Mouse (Mus musculus): ENCODE measurements at regions not wholly inside any gene's neighbourhood (a gene's known extent, or its start where the extent isn't known, plus 50 kb on each side); places are given as distances from the start of the nearest gene placed in this dataset.
"Not testable (repeated sequence)": the region's sequence is repeated elsewhere in the genome, so short reads cannot be mapped to it uniquely, and the experiment has no call there.

- DNase-seq: no peak
- Histone ChIP-seq H3K4me3 (ENCODE audit: insufficient read depth, low read depth, low read length) (no peak overlapping the region), H3K27me3 (replicated peaks; ENCODE audit: control insufficient read depth, insufficient read depth, low read length) (no peaks in the 10 kb centered on the region), H3K36me3 (ENCODE audit: control insufficient read depth, insufficient read depth, low read length) (no peaks in the 10 kb centered on the region), H3K27ac (ENCODE audit: insufficient read depth, low read depth, low read length) (no peak overlapping the region), H3K4me1 (ENCODE audit: control insufficient read depth, insufficient read depth, low read length) (no peaks in the 10 kb centered on the region)
- TF ChIP-seq CTCF (conservative IDR thresholded peaks at IDR 0.05; ENCODE audit: insufficient read depth, insufficient read length, low read depth, low read length): no peak
- TF ChIP-seq POLR2A (IDR thresholded peaks at IDR 0.05; ENCODE audit: low read depth, low read length): no peak
- WGBS: 81% methylated on average over 7 of the region's 7 CpGs
These were observed 207.5 kb upstream of the Kcnj3 start for GRCm38 (mm10) chr2:55228131-55228797.

- Histone ChIP-seq H3K36me3 (ENCODE audit: control insufficient read depth, insufficient read depth, low read length) (no peaks in the 10 kb centered on the region), H3K27me3 (replicated peaks; ENCODE audit: control insufficient read depth, insufficient read depth, low read length) (no peaks in the 10 kb centered on the region), H3K4me3 (ENCODE audit: insufficient read depth, low read depth, low read length) (no peak overlapping the region), H3K4me1 (ENCODE audit: control insufficient read depth, insufficient read depth, low read length) (no peaks in the 10 kb centered on the region), H3K27ac (ENCODE audit: insufficient read depth, low read depth, low read length) (no peak overlapping the region)
- 88% methylated on average over 2 of the region's 2 CpGs for WGBS
- DNase-seq: no peak
- no peak for TF ChIP-seq CTCF (conservative IDR thresholded peaks at IDR 0.05; ENCODE audit: insufficient read depth, insufficient read length, low read depth, low read length)
- no peak for TF ChIP-seq POLR2A (IDR thresholded peaks at IDR 0.05; ENCODE audit: low read depth, low read length)
These were observed 203.9 kb upstream of the Kcnj3 start for GRCm38 (mm10) chr2:55231841-55232240.

- H3K27me3 ChIP-seq (replicated peaks; ENCODE audit: control insufficient read depth, insufficient read depth, low read length): no peaks in the 10 kb centered on the region
- no peak for DNase-seq
- no peak overlapping the region for H3K4me3 ChIP-seq (ENCODE audit: insufficient read depth, low read depth, low read length)
- no peak overlapping the region for H3K27ac ChIP-seq (ENCODE audit: insufficient read depth, low read depth, low read length)
- TF ChIP-seq POLR2A (IDR thresholded peaks at IDR 0.05; ENCODE audit: low read depth, low read length) (no peak), CTCF (conservative IDR thresholded peaks at IDR 0.05; ENCODE audit: insufficient read depth, insufficient read length, low read depth, low read length) (no peak)
- H3K4me1 ChIP-seq (ENCODE audit: control insufficient read depth, insufficient read depth, low read length): no peaks in the 10 kb centered on the region
- H3K36me3 ChIP-seq (ENCODE audit: control insufficient read depth, insufficient read depth, low read length): no peaks in the 10 kb centered on the region
These were observed 182.6 kb upstream of the Kcnj3 start for GRCm38 (mm10) chr2:55253134-55253533.

- no peak overlapping the region for H3K27ac ChIP-seq (ENCODE audit: insufficient read depth, low read depth, low read length)
- H3K4me3 ChIP-seq (ENCODE audit: insufficient read depth, low read depth, low read length): no peak overlapping the region
- no peak for DNase-seq
- no peak for TF ChIP-seq CTCF (conservative IDR thresholded peaks at IDR 0.05; ENCODE audit: insufficient read depth, insufficient read length, low read depth, low read length)
- no peak for TF ChIP-seq POLR2A (IDR thresholded peaks at IDR 0.05; ENCODE audit: low read depth, low read length)
- WGBS: 68% methylated on average over 1 of the region's 1 CpGs
- no peaks in the 10 kb centered on the region for H3K4me1 ChIP-seq (ENCODE audit: control insufficient read depth, insufficient read depth, low read length)
- H3K27me3 ChIP-seq (replicated peaks; ENCODE audit: control insufficient read depth, insufficient read depth, low read length): no peaks in the 10 kb centered on the region
- H3K36me3 ChIP-seq (ENCODE audit: control insufficient read depth, insufficient read depth, low read length): no peaks in the 10 kb centered on the region
These were observed 173.0 kb upstream of the Kcnj3 start for GRCm38 (mm10) chr2:55262721-55263278.

GRCm38 (mm10) chr2:55263847-55264449 is 171.8 kb upstream of the Kcnj3 start:
- DNase-seq: no peak
- TF ChIP-seq POLR2A (IDR thresholded peaks at IDR 0.05; ENCODE audit: low read depth, low read length) (no peak), CTCF (conservative IDR thresholded peaks at IDR 0.05; ENCODE audit: insufficient read depth, insufficient read length, low read depth, low read length) (no peak)
- Histone ChIP-seq H3K4me3 (ENCODE audit: insufficient read depth, low read depth, low read length) (no peak overlapping the region), H3K27ac (ENCODE audit: insufficient read depth, low read depth, low read length) (no peak overlapping the region), H3K27me3 (replicated peaks; ENCODE audit: control insufficient read depth, insufficient read depth, low read length) (no peaks in the 10 kb centered on the region), H3K36me3 (ENCODE audit: control insufficient read depth, insufficient read depth, low read length) (no peaks in the 10 kb centered on the region), H3K4me1 (ENCODE audit: control insufficient read depth, insufficient read depth, low read length) (no peaks in the 10 kb centered on the region)
- WGBS: 22% methylated on average over 2 of the region's 2 CpGs

- DNase-seq: peak; percentile 13
- H3K4me1 ChIP-seq (ENCODE audit: control insufficient read depth, insufficient read depth, low read length): no peaks in the 10 kb centered on the region
- H3K27ac ChIP-seq (ENCODE audit: insufficient read depth, low read depth, low read length): no peak overlapping the region
- no peak overlapping the region for H3K4me3 ChIP-seq (ENCODE audit: insufficient read depth, low read depth, low read length)
- no peaks in the 10 kb centered on the region for H3K36me3 ChIP-seq (ENCODE audit: control insufficient read depth, insufficient read depth, low read length)
- peak; percentile 59 for TF ChIP-seq CTCF (conservative IDR thresholded peaks at IDR 0.05; ENCODE audit: insufficient read depth, insufficient read length, low read depth, low read length)
- TF ChIP-seq POLR2A (IDR thresholded peaks at IDR 0.05; ENCODE audit: low read depth, low read length): no peak
- H3K27me3 ChIP-seq (replicated peaks; ENCODE audit: control insufficient read depth, insufficient read depth, low read length): no peaks in the 10 kb centered on the region
These were observed 129.4 kb upstream of the Kcnj3 start for GRCm38 (mm10) chr2:55306387-55306786.

GRCm38 (mm10) chr2:55315627-55316026 is 120.1 kb upstream of the Kcnj3 start:
- Histone ChIP-seq H3K4me3 (ENCODE audit: insufficient read depth, low read depth, low read length) (no peak overlapping the region), H3K4me1 (ENCODE audit: control insufficient read depth, insufficient read depth, low read length) (no peaks in the 10 kb centered on the region), H3K27me3 (replicated peaks; ENCODE audit: control insufficient read depth, insufficient read depth, low read length) (no peaks in the 10 kb centered on the region), H3K27ac (ENCODE audit: insufficient read depth, low read depth, low read length) (no peak overlapping the region), H3K36me3 (ENCODE audit: control insufficient read depth, insufficient read depth, low read length) (no peaks in the 10 kb centered on the region)
- TF ChIP-seq CTCF (conservative IDR thresholded peaks at IDR 0.05; ENCODE audit: insufficient read depth, insufficient read length, low read depth, low read length): no peak
- no peak for TF ChIP-seq POLR2A (IDR thresholded peaks at IDR 0.05; ENCODE audit: low read depth, low read length)
- DNase-seq: no peak
- WGBS: 84% methylated on average over 3 of the region's 3 CpGs

GRCm38 (mm10) chr2:55354061-55354460 is 81.7 kb upstream of the Kcnj3 start:
- not testable (repeated sequence) for H3K36me3 ChIP-seq (ENCODE audit: control insufficient read depth, insufficient read depth, low read length); H3K4me1 ChIP-seq (ENCODE audit: control insufficient read depth, insufficient read depth, low read length); H3K27me3 ChIP-seq (replicated peaks; ENCODE audit: control insufficient read depth, insufficient read depth, low read length); DNase-seq; H3K27ac ChIP-seq (ENCODE audit: insufficient read depth, low read depth, low read length); H3K4me3 ChIP-seq (ENCODE audit: insufficient read depth, low read depth, low read length)
- 31% methylated on average over 5 of the region's 5 CpGs for WGBS

Measured in kidney, adult 2 months (tissue).